Mouse (Mus musculus) lung, postnatal 36 days (tissue): ENCODE measurements at regions not wholly inside any gene's neighbourhood (a gene's known extent, or its start where the extent isn't known, plus 50 kb on each side); places are given as distances from the start of the nearest gene placed in this dataset.
A peak's percentile ranks its signal among the peaks of the same experiment; 100 is the strongest.

Source experiments
- DNase-seq: peaks from one replicate; pipeline ENCODE4 v3.0.0; 2022; ENCODE audit warnings: mixed read lengths

DNA sequence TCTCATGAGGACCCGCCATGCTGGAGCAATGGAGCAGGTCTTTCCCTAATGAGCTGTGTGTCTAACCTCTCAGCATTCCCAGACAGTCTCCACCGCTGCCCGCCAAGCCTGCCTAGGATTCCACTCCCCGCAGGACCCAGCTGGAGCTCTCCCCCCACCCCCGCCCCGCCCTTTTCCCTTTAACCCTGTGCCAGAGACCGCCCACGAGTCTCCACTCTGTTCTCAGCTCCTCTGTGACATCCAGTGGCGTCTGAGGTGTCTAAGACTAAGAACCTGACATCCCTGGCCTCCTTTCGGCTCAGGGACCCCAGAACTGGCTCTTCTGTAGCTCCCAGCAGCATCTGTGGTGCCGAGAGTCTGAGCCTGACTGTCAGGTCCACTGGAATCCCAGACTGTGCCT, 50.9 kb upstream of the Tpp2 start:
- no peak for DNase-seq

DNA sequence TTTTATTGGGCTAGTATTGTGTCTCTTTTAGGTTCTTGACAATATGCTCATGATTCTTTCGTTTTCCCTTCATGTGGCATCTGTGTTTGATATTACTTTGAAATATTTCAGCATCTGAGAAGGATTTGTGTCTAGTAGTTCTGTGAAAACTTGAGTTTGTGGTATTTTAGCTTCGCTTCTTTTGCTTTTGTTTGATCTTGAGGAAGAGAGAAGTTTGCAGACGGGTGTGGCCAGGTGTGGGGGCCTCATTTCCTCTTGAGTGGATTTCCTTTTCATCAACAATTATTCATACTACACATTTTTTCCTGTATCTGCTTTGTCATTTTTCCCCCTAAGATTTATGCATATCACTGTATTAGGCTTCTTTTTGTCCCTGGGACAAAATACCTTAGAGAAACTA, 52.8 kb upstream of the Uxs1 start:
- no peak for DNase-seq

- DNase-seq, result no peak
These were observed 52.3 kb upstream of the Uxs1 start for GRCm38 (mm10) chr1:43879896-43880295.

DNA sequence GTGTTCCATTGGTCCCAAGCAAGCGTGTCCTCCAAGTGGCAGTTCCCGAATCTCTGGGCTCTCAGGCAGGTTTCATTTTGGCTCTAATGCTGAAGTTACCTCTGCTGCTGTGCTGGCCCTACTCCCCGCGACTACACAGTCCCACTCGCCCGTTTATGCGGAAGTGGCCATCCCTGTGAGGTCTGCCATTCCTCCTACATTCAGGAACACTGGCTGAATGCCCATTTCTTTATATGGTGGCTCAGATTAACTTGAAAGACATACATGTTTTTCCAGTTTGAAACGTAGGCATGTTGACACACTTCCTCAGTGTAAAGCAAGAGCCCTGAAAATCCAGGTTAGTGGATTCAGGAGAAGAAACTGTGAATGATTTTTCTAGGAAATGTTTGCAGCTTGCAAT, 51.6 kb upstream of the Uxs1 start:
- DNase-seq, result peak; percentile 6

- DNase-seq, result no peak
These were observed 50.6 kb upstream of the Uxs1 start for GRCm38 (mm10) chr1:43878163-43878562.

- DNase-seq, result no peak
These were observed 50.1 kb upstream of the Uxs1 start for GRCm38 (mm10) chr1:43877704-43878103.
